Mouse (Mus musculus): ENCODE measurements at regions not wholly inside any gene's neighbourhood (a gene's known extent, or its start where the extent isn't known, plus 50 kb on each side); places are given as distances from the start of the nearest gene placed in this dataset.

GRCm38 (mm10) chr16:29990795-29991587, 73.2 kb upstream of the Hes1 start:
- DNase-seq (ENCODE audit: low spot score in 2 of 2), result no peak

- DNase-seq (ENCODE audit: low spot score in 2 of 2), result no peak
Observed at GRCm38 (mm10) chr16:29991876-29992380, 72.3 kb upstream of the Hes1 start.

GRCm38 (mm10) chr16:29993111-29993510, 71.1 kb upstream of the Hes1 start:
- DNase-seq (ENCODE audit: low spot score in 2 of 2), result no peak

GRCm38 (mm10) chr16:29993535-29993934, 70.6 kb upstream of the Hes1 start:
- DNase-seq (ENCODE audit: low spot score in 2 of 2), result no peak

- DNase-seq (ENCODE audit: low spot score in 2 of 2), result peak; percentile 33 to 56
Observed at GRCm38 (mm10) chr16:29996139-29997069, 67.8 kb upstream of the Hes1 start.

- no peak for DNase-seq (ENCODE audit: low spot score in 2 of 2)
Observed at GRCm38 (mm10) chr16:30000166-30000565, 64.0 kb upstream of the Hes1 start.

GRCm38 (mm10) chr16:30005124-30005523, 59.1 kb upstream of the Hes1 start:
- no peak for DNase-seq (ENCODE audit: low spot score in 2 of 2)

- DNase-seq (ENCODE audit: low spot score in 2 of 2), result no peak
Observed at GRCm38 (mm10) chr16:30006826-30007225, 57.4 kb upstream of the Hes1 start.

- DNase-seq (ENCODE audit: low spot score in 2 of 2), result peak; percentile 39 to 60
Observed at GRCm38 (mm10) chr16:30008451-30009357, 55.5 kb upstream of the Hes1 start.

- DNase-seq (ENCODE audit: low spot score in 2 of 2), result no peak
Observed at GRCm38 (mm10) chr16:30009521-30010186, 54.5 kb upstream of the Hes1 start.

- no peak for DNase-seq (ENCODE audit: low spot score in 2 of 2)
Observed at GRCm38 (mm10) chr16:30013123-30013522, 51.1 kb upstream of the Hes1 start.

GRCm38 (mm10) chr16:30013943-30014342, 50.2 kb upstream of the Hes1 start:
- no peak for DNase-seq (ENCODE audit: low spot score in 2 of 2)
